Mouse (Mus musculus) erythroblast, embryonic 14.5 days (primary cell): ENCODE data around the gene Sipa1l3. TPM values are rescaled to one million over a fixed set of nuclear protein-coding genes. Genes with fewer than 3 reads are reported as not detected.

Source experiments
- H3K27me3 ChIP-seq: 2 replicates; pipeline ENCODE4 v1.6.1; 2012; ENCODE audit warnings: inconsistent platforms; ENCODE audit not compliant: control insufficient read depth
- H3K36me3 ChIP-seq: 2 replicates; pipeline ENCODE4 v1.6.1; 2012; ENCODE audit warnings: mild to moderate bottlenecking, inconsistent platforms; ENCODE audit not compliant: control insufficient read depth
- H3K4me1 ChIP-seq: 2 replicates; pipeline ENCODE4 v1.6.1; 2012; ENCODE audit warnings: inconsistent platforms; ENCODE audit not compliant: control insufficient read depth
- H3K4me3 ChIP-seq: replicated peaks from 2 replicates; pipeline ENCODE3; 2012; ENCODE audit warnings: moderate library complexity, mild to moderate bottlenecking, inconsistent platforms
- H3K9me3 ChIP-seq: 2 replicates; pipeline ENCODE4 v1.6.1; 2012; ENCODE audit warnings: low read length, inconsistent platforms, mixed read lengths; ENCODE audit not compliant: control insufficient read depth
- GATA1 ChIP-seq: IDR thresholded peaks from 2 replicates; pipeline ENCODE4 v1.6.1; 2012; ENCODE audit warnings: low read length, inconsistent platforms, mixed read lengths
- TAL1 ChIP-seq: IDR thresholded peaks from 3 replicates; pipeline ENCODE4 v1.6.1; 2012; ENCODE audit warnings: low read length, inconsistent platforms, mixed read lengths
- polyA plus RNA-seq: library from polyadenylated mRNA; stranded (reverse); fragments of >175 nt; gene quantifications from 2 replicates; pipeline ENCODE4 v1.2.3, GENCODE M21; 2012

Gene Sipa1l3
- polyA plus RNA-seq, 1 experiment, result 2.0 TPM

DNA sequence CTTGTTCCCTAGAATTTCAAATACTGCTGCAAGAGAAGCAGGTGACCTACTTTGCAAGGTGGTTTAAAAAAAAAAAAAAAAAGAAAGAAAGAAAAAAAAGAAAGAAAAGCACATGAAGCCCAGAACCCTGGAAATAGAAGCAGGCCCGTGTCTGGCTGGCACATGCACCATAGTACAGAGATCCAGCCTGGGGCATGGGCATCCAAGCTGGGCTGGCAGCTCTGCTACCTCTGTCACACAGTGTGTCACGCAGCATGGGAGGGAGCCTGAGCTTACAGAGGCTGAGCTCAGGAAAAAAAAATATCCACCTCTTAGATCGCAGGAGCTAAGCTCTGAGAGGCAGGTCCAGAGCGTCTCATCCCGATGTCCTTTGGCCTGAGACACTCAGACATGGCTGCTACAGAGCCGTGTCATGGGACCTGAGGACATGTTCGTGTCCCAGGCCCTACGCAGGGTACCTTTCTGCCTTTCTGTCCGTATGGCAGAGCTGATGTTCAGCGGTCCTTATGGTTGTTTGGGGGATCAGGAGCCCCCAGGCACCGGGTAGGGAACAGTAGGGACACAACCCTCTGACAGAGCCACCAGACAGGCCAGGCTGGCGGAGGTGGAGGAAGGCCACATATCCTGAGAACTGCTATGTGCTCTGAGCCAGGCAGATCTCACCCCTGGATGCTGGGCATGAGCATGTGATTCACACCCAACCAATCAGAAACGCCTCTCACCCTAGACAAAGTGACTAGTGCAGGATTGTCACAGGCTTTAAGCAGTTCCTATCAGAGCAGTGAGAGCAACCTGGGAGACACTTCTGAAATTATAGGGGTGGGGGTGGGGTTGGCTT lies 151.1 kb downstream of the Sipa1l3 start:
- Histone ChIP-seq H3K36me3 (peaks cover 15% of the 10 kb centered on the region), H3K4me3 (no peak overlapping the region), H3K4me1 (peaks cover 3% of the 10 kb centered on the region; the same call in 1 of the 2 replicates), H3K27me3 (no peaks in the 10 kb centered on the region), H3K9me3 (no peaks in the 10 kb centered on the region)
- no peak for TF ChIP-seq GATA1

DNA sequence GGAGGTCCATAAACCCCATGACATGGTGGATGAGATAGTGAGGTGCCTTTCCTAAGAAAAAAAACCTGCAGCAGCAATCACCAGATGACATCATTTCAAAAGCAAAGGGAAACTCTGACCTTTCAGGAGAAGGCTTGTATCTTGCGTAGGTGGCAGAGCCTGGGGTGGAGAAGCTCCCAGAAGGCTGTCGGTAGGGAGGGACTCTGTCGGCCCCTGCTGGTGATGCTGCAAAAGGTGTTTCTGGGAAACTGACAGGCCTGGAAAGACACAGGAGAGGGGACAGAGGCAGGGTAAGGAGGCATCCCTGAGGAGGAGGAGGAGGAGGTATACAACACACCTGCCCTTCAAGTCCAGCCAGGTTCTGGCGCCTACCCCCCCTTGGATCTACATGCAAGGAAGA lies 154.4 kb downstream of the Sipa1l3 start:
- TF ChIP-seq TAL1 (no peak), GATA1 (no peak)
- peaks cover 6% of the 10 kb centered on the region for H3K36me3 ChIP-seq

DNA sequence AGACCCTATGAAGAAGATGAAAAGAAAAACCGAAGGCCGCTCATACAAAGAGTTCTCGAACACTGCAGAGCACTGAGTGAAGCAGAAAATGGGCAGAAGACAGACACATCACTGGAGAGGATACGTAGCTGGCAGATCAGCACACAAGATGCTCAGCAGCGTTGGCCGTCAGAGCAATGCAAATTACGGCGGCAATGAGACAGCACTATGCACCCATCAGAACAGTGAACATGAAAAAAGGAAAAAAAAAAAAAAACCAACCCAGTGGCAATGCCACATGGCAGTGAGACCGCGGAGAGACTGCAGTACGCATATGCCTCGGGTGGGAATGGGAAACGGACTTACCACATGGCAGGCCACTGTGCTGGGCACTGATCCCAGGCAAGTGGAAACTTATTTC lies 156.9 kb downstream of the Sipa1l3 start:
- H3K9me3 ChIP-seq, result no peaks in the 10 kb centered on the region
- H3K4me1 ChIP-seq, result no peaks in the 10 kb centered on the region
- no peaks in the 10 kb centered on the region for H3K27me3 ChIP-seq
- H3K4me3 ChIP-seq, result no peak overlapping the region
- TF ChIP-seq TAL1 (no peak), GATA1 (no peak)
- H3K36me3 ChIP-seq, result peaks cover 7% of the 10 kb centered on the region

More for the DNA sequence above, 154.4 kb downstream of the Sipa1l3 start:
- Histone ChIP-seq H3K4me3 (no peak overlapping the region), H3K9me3 (no peaks in the 10 kb centered on the region), H3K4me1 (no peaks in the 10 kb centered on the region), H3K27me3 (no peaks in the 10 kb centered on the region)

DNA sequence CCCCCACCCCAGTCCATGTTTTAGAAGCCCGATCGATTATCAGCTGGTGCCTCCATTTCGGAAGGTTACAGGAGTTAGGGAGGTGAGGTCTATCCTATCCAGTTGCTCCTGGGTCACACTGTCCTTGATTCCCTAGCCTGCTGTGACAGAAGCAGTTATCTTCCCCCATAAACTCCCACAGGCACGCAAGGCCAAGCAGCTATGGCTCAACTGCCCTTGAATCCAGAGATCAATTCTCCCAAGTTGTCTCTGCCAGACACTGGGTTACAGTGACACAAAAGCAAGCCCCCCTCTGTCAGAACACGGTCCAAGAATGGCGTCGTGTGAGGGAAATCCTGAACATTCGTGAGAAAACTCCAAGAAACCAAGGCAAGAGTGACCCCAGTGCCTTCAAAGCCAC lies 163.0 kb downstream of the Sipa1l3 start:
- no peak for TF ChIP-seq TAL1
- TF ChIP-seq GATA1, result no peak
- H3K4me3 ChIP-seq, result no peak overlapping the region
- peaks cover 7% of the 10 kb centered on the region for H3K4me1 ChIP-seq
- H3K36me3 ChIP-seq, result peaks cover 25% of the 10 kb centered on the region
- no peaks in the 10 kb centered on the region for H3K27me3 ChIP-seq
- H3K9me3 ChIP-seq, result no peaks in the 10 kb centered on the region

DNA sequence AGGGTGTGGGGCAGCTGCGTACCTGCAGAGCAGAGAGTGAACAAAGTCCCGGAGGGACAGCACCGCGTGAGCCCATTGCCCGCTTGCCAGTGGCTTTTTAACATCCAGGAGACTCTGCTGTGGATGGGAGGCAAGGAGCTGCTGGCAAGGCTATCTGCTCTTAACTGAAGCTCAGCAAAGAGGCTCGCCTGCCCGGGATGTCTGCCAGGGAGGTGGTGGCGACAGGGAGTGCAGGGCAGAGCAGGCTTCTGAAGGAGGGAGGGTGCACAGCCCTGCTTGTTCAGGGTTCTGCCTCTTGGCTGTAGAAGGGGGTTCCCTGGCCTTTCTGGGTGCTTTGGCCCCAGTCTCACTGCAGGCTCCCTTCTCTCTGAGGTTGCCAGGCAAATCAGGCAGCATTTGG lies 164.3 kb downstream of the Sipa1l3 start:
- Histone ChIP-seq H3K36me3 (peaks cover 32% of the 10 kb centered on the region), H3K27me3 (no peaks in the 10 kb centered on the region), H3K4me1 (peaks cover 15% of the 10 kb centered on the region), H3K4me3 (no peak overlapping the region), H3K9me3 (no peaks in the 10 kb centered on the region)
- no peak for TF ChIP-seq TAL1
- no peak for TF ChIP-seq GATA1

DNA sequence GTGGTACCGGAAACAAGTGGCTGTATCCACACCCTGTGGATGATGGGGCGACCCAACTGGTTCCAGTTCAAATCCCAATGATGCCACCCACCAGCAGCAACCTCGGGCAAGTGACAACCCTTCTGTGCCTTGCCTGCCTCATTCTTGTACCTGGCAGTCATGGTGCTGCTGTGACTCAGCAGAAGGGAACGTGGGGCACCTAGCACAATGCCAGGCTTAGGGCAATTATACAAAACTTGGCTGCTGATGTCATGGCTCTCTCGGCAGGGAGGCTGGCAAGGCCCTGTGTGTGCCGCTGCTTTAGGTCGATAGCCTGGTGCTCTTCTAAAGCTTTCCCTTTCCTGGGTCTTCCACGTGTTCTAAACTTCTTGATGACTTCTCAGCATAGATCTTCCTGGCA lies 166.2 kb downstream of the Sipa1l3 start:
- TF ChIP-seq TAL1 (no peak), GATA1 (no peak)
- no peaks in the 10 kb centered on the region for H3K9me3 ChIP-seq
- no peaks in the 10 kb centered on the region for H3K27me3 ChIP-seq
- H3K4me1 ChIP-seq, result peaks cover 15% of the 10 kb centered on the region
- H3K36me3 ChIP-seq, result peaks cover 46% of the 10 kb centered on the region
- H3K4me3 ChIP-seq, result no peak overlapping the region

DNA sequence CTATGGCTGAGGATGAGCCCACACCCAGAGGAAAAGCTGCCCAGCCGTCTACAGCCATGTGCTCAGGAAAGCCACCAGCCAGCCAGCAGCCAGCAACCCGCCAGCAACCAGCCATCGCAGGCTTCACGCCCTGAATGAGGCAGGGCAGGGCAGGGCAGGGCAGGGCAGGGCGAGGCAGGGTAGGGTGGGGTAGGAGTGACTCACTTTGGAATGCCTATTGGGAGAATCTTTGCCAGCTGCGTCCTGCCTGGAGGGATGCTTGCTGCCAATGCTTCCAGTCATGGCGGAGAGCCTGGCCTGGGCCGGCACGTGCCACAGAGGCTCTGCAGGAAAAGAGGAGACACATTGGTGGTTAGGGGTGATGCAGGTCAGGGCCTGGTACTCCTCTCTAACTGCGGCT lies 168.0 kb downstream of the Sipa1l3 start:
- peaks cover 15% of the 10 kb centered on the region for H3K4me1 ChIP-seq
- no peak overlapping the region for H3K4me3 ChIP-seq
- TF ChIP-seq GATA1 (no peak), TAL1 (no peak)
- H3K27me3 ChIP-seq, result no peaks in the 10 kb centered on the region
- no peaks in the 10 kb centered on the region for H3K9me3 ChIP-seq
- H3K36me3 ChIP-seq, result peaks cover 47% of the 10 kb centered on the region

DNA sequence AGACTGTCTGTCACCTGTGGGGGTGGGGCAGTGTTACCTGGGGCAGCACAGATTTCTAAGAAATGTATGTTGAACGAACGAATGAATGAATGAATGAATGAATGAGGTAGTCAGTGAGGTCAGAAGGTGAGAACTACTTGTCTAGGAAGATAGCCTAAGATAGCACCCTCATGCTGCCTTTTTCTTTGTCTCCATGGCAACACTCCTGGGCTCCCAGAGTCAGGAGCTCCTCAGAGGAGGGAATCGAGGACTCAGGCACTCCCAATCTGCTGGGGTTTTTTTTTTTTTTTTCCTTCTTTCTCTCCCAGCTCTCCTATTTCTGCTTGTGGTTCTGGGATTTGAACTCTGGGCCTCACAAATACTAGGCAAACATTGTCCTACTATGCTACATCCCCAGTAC lies 172.2 kb downstream of the Sipa1l3 start:
- H3K27me3 ChIP-seq, result no peaks in the 10 kb centered on the region
- peaks cover 38% of the 10 kb centered on the region for H3K4me1 ChIP-seq
- no peaks in the 10 kb centered on the region for H3K9me3 ChIP-seq
- TF ChIP-seq TAL1 (no peak), GATA1 (no peak)
- H3K36me3 ChIP-seq, result peaks cover 44% of the 10 kb centered on the region
- H3K4me3 ChIP-seq, result no peak overlapping the region

DNA sequence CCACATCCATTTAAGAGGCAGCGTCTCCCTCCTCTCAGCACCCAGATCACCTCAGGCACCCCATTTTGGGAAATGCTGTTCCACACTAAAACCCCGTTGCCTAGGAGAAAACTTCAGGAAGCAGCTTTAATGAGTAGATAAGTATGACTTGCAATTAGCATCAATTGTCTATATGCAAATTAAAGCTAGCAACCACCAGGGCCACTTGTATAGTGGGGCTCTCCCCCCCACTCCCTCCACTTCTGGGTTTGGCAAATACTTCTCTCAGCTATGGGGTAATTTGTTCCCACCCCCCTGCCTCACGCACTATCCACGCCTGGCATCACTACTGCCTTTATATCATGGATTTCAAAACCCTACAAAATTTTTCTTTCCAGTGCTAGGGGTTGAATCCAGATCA lies 172.9 kb downstream of the Sipa1l3 start:
- H3K4me1 ChIP-seq, result peaks cover 39% of the 10 kb centered on the region
- H3K9me3 ChIP-seq, result no peaks in the 10 kb centered on the region
- H3K36me3 ChIP-seq, result peaks cover 41% of the 10 kb centered on the region
- no peak overlapping the region for H3K4me3 ChIP-seq
- H3K27me3 ChIP-seq, result no peaks in the 10 kb centered on the region
- TF ChIP-seq GATA1, result no peak

DNA sequence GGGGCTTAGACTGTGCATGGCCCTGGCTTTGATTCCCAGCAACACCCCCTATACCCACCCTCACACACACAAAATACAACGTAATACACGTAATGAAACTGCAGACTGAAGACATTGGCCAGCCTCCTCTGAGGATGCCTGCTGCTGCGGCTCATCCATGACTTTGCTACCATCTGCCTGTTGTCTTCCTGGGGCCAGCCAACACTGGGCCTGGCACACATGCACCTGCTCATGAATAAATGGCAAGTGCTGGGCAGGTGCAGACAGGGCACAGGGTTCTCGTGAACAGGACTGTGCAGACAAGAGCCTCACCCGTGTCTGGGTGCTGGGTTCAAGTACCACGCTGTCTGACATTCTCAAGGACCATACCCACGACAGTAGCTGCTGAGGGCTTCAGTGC lies 174.7 kb downstream of the Sipa1l3 start:
- Histone ChIP-seq H3K4me1 (peaks cover 48% of the 10 kb centered on the region), H3K4me3 (no peak overlapping the region), H3K36me3 (peaks cover 34% of the 10 kb centered on the region), H3K9me3 (no peaks in the 10 kb centered on the region), H3K27me3 (no peaks in the 10 kb centered on the region)
- TF ChIP-seq TAL1 (no peak), GATA1 (no peak)
